Mouse (Mus musculus): ENCODE results near the gene Tnik. TPM values are rescaled to one million over a fixed set of nuclear protein-coding genes. Genes with fewer than 3 reads are reported as not detected.

Gene Tnik
- polyA plus RNA-seq, 1 experiment from 2014 or later, result 14.7 TPM

DNA sequence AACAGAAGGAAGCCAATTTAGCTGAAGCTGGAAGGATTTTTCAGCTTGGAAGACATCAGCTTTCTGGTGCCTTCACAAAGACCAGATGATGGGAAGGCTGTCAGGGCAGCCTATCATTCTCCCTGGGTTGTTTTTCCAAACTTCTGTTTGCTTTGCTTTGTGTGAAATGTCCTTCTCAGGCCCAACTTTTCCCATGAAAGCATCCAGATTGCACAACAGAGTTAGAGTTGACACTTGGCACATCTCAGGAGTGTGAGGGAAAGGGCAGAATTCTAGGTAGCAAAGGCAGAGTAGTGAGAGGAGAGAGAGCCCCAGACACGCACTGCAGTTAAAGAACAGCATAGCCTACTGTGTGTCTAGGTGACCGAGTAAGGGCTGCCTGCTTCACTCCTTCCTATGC is 194.5 kb downstream of the Tnik start:
- 75% methylated on average over 2 of the region's 2 CpGs for WGBS
- Histone ChIP-seq H3K9ac (no peak overlapping the region), H3K4me1 (no peaks in the 10 kb centered on the region), H3K27me3 (replicated peaks) (no peaks in the 10 kb centered on the region), H3K27ac (no peak overlapping the region), H3K36me3 (no peaks in the 10 kb centered on the region), H3K9me3 (no peaks in the 10 kb centered on the region), H3K4me3 (replicated peaks) (no peak overlapping the region), H3K4me2 (no peak overlapping the region)
- ATAC-seq (ENCODE audit: insufficient read depth, low FRiP score, low read depth), result no peak

- no peak for ATAC-seq (ENCODE audit: insufficient read depth, low FRiP score, low read depth)
- Histone ChIP-seq H3K27ac (no peak overlapping the region), H3K4me3 (replicated peaks) (no peak overlapping the region), H3K4me1 (no peaks in the 10 kb centered on the region), H3K27me3 (replicated peaks) (no peaks in the 10 kb centered on the region), H3K36me3 (no peaks in the 10 kb centered on the region), H3K9ac (no peak overlapping the region), H3K4me2 (no peak overlapping the region), H3K9me3 (no peaks in the 10 kb centered on the region)
- WGBS, result 87% methylated on average over 4 of the region's 4 CpGs
Measured at GRCm38 (mm10) chr3:28466688-28467087, 203.7 kb downstream of the Tnik start.

- H3K27me3 ChIP-seq (replicated peaks), result no peaks in the 10 kb centered on the region
- no peak overlapping the region for H3K4me3 ChIP-seq (replicated peaks)
- ATAC-seq (ENCODE audit: insufficient read depth, low FRiP score, low read depth), result no peak
- H3K9me3 ChIP-seq, result no peaks in the 10 kb centered on the region
- no peak overlapping the region for H3K4me2 ChIP-seq
- H3K36me3 ChIP-seq, result no peaks in the 10 kb centered on the region
- no peak overlapping the region for H3K27ac ChIP-seq
- no peak overlapping the region for H3K9ac ChIP-seq
- no peaks in the 10 kb centered on the region for H3K4me1 ChIP-seq
- 29% methylated on average over 1 of the region's 1 CpGs for WGBS
Measured at GRCm38 (mm10) chr3:28467148-28467754, 204.2 kb downstream of the Tnik start.

GRCm38 (mm10) chr3:28467871-28468285 is 204.9 kb downstream of the Tnik start:
- Histone ChIP-seq H3K4me2 (no peak overlapping the region), H3K4me3 (replicated peaks) (no peak overlapping the region), H3K36me3 (no peaks in the 10 kb centered on the region), H3K4me1 (no peaks in the 10 kb centered on the region), H3K9me3 (no peaks in the 10 kb centered on the region), H3K27ac (no peak overlapping the region), H3K27me3 (replicated peaks) (no peaks in the 10 kb centered on the region), H3K9ac (no peak overlapping the region)
- 54% methylated on average over 4 of the region's 4 CpGs for WGBS
- no peak for ATAC-seq (ENCODE audit: insufficient read depth, low FRiP score, low read depth)

DNA sequence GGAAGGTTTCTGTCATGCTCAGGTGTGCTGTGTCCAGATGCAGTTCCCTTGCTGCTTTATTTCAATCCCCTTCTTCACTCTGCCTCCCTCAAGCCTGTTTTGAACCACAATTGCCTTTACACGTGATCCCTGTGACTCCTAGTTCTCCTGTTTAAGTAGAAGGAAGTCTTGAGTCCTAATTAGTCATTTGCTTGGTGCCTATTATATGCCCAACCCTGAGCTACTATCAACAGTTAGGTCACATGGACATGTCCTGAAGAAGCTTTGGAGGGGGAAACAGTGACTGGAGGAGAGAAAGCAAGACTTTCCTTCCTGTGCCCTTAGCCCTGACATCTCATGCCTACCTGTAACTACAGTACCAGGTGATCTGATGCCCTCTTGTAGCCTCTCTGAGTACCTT is 210.4 kb downstream of the Tnik start:
- Histone ChIP-seq H3K9me3 (no peaks in the 10 kb centered on the region), H3K27me3 (replicated peaks) (no peaks in the 10 kb centered on the region), H3K9ac (no peak overlapping the region), H3K27ac (no peak overlapping the region), H3K4me3 (replicated peaks) (no peak overlapping the region), H3K36me3 (no peaks in the 10 kb centered on the region), H3K4me2 (no peak overlapping the region), H3K4me1 (no peaks in the 10 kb centered on the region)
- 40% methylated on average over 1 of the region's 1 CpGs for WGBS
- ATAC-seq (ENCODE audit: insufficient read depth, low FRiP score, low read depth), result no peak

DNA sequence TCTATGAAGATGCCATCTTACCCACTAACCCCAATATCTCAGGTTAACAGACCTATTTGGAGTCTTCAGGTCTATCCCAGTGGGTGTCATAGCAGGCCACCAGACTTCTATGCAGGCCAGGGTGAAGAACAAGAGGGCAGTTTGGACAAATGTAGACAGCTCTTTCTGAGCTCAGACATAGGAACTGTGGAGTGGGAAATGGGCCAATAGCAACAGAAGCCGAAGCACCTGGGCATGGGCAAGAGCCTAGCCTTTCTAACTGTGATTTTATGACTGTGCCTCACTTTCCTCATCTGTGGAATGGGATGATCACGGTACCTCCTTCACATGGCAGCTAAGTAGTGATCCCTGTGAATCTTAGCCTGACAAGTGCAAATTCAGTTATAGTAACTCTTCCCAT is 214.4 kb downstream of the Tnik start:
- no peak overlapping the region for H3K27ac ChIP-seq
- no peak overlapping the region for H3K4me3 ChIP-seq (replicated peaks)
- no peaks in the 10 kb centered on the region for H3K4me1 ChIP-seq
- no peak overlapping the region for H3K4me2 ChIP-seq
- no peak overlapping the region for H3K9ac ChIP-seq
- no peaks in the 10 kb centered on the region for H3K36me3 ChIP-seq
- no peaks in the 10 kb centered on the region for H3K9me3 ChIP-seq
- 92% methylated on average over 2 of the region's 2 CpGs for WGBS
- no peak for ATAC-seq (ENCODE audit: insufficient read depth, low FRiP score, low read depth)
- no peaks in the 10 kb centered on the region for H3K27me3 ChIP-seq (replicated peaks)

GRCm38 (mm10) chr3:28485716-28486115 is 222.7 kb downstream of the Tnik start:
- H3K27me3 ChIP-seq (replicated peaks), result no peaks in the 10 kb centered on the region
- no peak overlapping the region for H3K4me3 ChIP-seq (replicated peaks)
- 79% methylated on average over 7 of the region's 7 CpGs for WGBS
- H3K4me1 ChIP-seq, result no peaks in the 10 kb centered on the region
- no peak overlapping the region for H3K27ac ChIP-seq
- H3K4me2 ChIP-seq, result no peak overlapping the region
- ATAC-seq (ENCODE audit: insufficient read depth, low FRiP score, low read depth), result no peak
- no peaks in the 10 kb centered on the region for H3K36me3 ChIP-seq
- H3K9me3 ChIP-seq, result no peaks in the 10 kb centered on the region
- no peak overlapping the region for H3K9ac ChIP-seq

- Histone ChIP-seq H3K4me1 (no peaks in the 10 kb centered on the region), H3K9ac (no peak overlapping the region), H3K4me3 (replicated peaks) (no peak overlapping the region), H3K27me3 (replicated peaks) (no peaks in the 10 kb centered on the region), H3K27ac (no peak overlapping the region), H3K36me3 (no peaks in the 10 kb centered on the region), H3K4me2 (no peak overlapping the region), H3K9me3 (no peaks in the 10 kb centered on the region)
- ATAC-seq (ENCODE audit: insufficient read depth, low FRiP score, low read depth), result no peak
- WGBS, result 74% methylated on average over 9 of the region's 9 CpGs
Measured at GRCm38 (mm10) chr3:28487418-28487817, 224.4 kb downstream of the Tnik start.

DNA sequence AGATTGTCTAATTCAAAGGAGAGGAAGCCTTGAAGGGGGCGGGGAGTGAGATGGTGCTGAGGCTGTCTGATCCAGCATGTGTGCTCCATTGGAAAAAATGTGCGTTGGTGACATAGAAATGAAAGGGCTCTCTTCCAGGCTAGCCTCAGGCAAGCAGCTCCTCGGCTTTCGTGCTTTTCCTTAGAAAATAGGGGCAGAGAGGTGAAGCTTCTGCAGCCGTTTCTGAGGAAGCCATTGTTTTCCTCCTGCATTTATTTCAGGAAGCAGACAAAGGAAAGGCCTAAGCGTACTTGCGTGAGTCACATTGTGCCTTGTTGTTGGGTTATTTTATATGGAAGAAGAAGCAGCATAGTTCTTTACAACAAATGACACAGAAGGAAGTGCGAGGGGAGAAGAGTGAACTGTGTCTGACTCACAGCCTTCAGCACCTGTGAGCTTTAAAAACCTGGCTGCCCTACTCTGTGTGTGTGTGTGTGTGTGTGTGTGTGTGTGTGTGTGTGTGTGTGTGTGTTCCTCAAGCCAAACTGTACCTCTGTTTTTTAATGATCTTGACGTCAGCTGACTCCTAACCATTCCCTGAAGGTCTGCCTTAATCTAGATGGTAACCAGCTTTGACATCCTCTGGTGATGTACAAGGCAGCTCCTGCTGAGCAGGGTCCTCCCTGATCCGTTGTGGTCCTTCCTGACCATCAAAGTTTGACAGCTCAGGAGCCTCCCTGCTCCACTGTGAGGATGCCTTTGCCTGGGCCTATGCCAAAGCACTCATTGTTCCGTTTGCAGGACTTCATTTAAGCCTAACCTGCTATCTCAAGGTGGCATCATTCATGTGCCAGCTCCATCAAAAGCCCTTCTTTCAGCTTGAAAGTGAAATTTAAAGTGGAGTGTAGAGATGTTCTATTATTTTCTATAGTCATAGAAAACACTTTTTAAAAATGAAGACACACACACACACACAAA is 228.3 kb downstream of the Tnik start:
- Histone ChIP-seq H3K4me1 (no peaks in the 10 kb centered on the region), H3K9me3 (no peaks in the 10 kb centered on the region), H3K4me3 (replicated peaks) (no peak overlapping the region), H3K9ac (no peak overlapping the region), H3K4me2 (no peak overlapping the region), H3K27me3 (replicated peaks) (no peaks in the 10 kb centered on the region), H3K27ac (no peak overlapping the region), H3K36me3 (no peaks in the 10 kb centered on the region)
- 61% methylated on average over 11 of the region's 11 CpGs for WGBS
- no peak for ATAC-seq (ENCODE audit: insufficient read depth, low FRiP score, low read depth)

DNA sequence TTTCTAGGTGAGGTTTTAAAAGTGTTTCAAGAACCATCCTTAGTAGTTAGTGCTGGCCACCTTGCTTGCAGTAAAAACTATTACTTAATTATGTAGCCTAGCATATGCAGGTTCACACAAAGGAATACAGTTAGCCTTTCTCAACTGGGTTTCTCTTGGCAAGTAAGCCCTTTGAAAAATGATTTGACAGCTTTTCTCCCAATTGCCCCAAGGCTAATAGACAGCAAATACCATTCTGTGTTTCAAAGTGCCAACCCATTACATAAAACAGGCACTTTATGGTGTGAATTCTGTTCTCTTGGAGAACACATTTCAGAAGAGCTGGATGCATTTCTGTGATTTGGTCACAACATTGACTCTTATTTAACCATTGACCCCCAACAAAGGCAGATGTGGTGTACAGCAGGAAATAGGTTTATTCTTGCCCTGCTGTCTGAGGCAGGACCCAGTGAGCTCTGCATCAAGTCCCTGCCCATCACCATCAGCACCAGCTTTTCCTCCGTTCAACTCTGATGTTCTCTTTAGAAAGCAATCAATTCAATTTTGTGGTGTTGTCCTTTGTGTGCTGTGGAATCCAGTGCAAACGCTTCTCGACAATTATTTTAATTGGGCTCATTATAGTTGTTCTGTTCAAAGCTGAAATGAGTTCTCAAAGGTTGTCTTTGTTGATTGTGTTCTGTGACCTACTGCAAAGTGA is 233.9 kb downstream of the Tnik start:
- Histone ChIP-seq H3K27ac (no peak overlapping the region), H3K9me3 (no peaks in the 10 kb centered on the region), H3K4me2 (no peak overlapping the region), H3K4me1 (no peaks in the 10 kb centered on the region), H3K4me3 (replicated peaks) (no peak overlapping the region), H3K27me3 (replicated peaks) (no peaks in the 10 kb centered on the region), H3K9ac (no peak overlapping the region), H3K36me3 (no peaks in the 10 kb centered on the region)
- no peak for ATAC-seq (ENCODE audit: insufficient read depth, low FRiP score, low read depth)
- WGBS, result 78% methylated on average over 3 of the region's 3 CpGs

DNA sequence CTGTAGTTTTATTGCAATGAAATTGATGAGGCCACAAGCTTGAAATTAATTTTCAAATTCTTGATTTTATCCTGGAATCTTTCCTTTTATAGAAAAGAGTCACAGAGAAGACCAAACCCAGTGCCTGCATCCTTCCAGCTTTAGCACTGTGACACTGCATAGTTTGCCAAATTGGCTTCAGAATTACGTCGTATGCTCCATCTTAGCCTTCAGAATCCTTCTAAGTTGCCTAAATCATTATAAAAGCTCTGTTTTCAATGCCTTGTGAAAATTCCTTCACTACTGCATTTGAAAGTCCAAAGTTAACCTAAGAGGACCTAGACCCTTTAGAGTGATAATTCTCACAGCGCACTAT is 234.5 kb downstream of the Tnik start:
- Histone ChIP-seq H3K4me2 (no peak overlapping the region), H3K4me1 (no peaks in the 10 kb centered on the region), H3K4me3 (replicated peaks) (no peak overlapping the region), H3K9ac (no peak overlapping the region), H3K27ac (no peak overlapping the region), H3K36me3 (no peaks in the 10 kb centered on the region), H3K9me3 (no peaks in the 10 kb centered on the region), H3K27me3 (replicated peaks) (no peaks in the 10 kb centered on the region)
- ATAC-seq (ENCODE audit: insufficient read depth, low FRiP score, low read depth), result no peak
- 89% methylated on average over 3 of the region's 3 CpGs for whole genome bisulfite sequencing

GRCm38 (mm10) chr3:28502697-28503096 is 239.7 kb downstream of the Tnik start:
- WGBS, result 75% methylated on average over 3 of the region's 3 CpGs
- no peaks in the 10 kb centered on the region for H3K9me3 ChIP-seq
- no peaks in the 10 kb centered on the region for H3K36me3 ChIP-seq
- no peak overlapping the region for H3K27ac ChIP-seq
- H3K4me2 ChIP-seq, result no peak overlapping the region
- no peaks in the 10 kb centered on the region for H3K4me1 ChIP-seq
- no peak overlapping the region for H3K4me3 ChIP-seq (replicated peaks)
- no peak overlapping the region for H3K9ac ChIP-seq
- no peaks in the 10 kb centered on the region for H3K27me3 ChIP-seq (replicated peaks)
- no peak for ATAC-seq (ENCODE audit: insufficient read depth, low FRiP score, low read depth)
